Mouse (Mus musculus) lung, embryonic 14.5 days (tissue): ENCODE results near the gene Snx1. TPM values are rescaled to one million over a fixed set of nuclear protein-coding genes. Genes with fewer than 3 reads are reported as not detected.

Experiments
- ATAC-seq: fragments of 200-750 bp; cut with Nextera tagmentation; 2 replicates; pipeline ENCODE4 v1.8.0; 2017; ENCODE audit warnings: mild to moderate bottlenecking, moderate TSS enrichment, moderate library complexity; ENCODE audit not compliant: insufficient read depth
- DNase-seq: peaks from one replicate; pipeline ENCODE4 v3.0.0-alpha.2; 2015
- H3K27ac ChIP-seq: fragments of 300-500 bp; sonication (generic); 2 replicates; pipeline ENCODE4 v1.5.1; 2014; ENCODE audit warnings: low read depth, mild to moderate bottlenecking, moderate library complexity
- H3K27me3 ChIP-seq: fragments of 300-500 bp; sonication (generic); 2 replicates; pipeline ENCODE4 v1.6.1; 2014; ENCODE audit warnings: low read length, control low read depth; ENCODE audit not compliant: insufficient read depth
- H3K36me3 ChIP-seq: fragments of 300-500 bp; sonication (generic); 2 replicates; pipeline ENCODE4 v1.6.1; 2014; ENCODE audit warnings: control low read depth; ENCODE audit not compliant: insufficient read depth
- H3K4me1 ChIP-seq: fragments of 300-500 bp; sonication (generic); 2 replicates; pipeline ENCODE4 v1.6.1; 2014; ENCODE audit warnings: antibody characterized with exemption, control low read depth; ENCODE audit not compliant: insufficient read depth
- H3K4me2 ChIP-seq: fragments of 300-500 bp; sonication (generic); 2 replicates; pipeline ENCODE4 v1.6.1; 2014; ENCODE audit warnings: mild to moderate bottlenecking
- H3K4me3 ChIP-seq: fragments of 300-500 bp; sonication (generic); 2 replicates; pipeline ENCODE4 v1.5.1; 2014; ENCODE audit warnings: low read depth, low read length
- H3K9ac ChIP-seq: fragments of 300-500 bp; sonication (generic); 2 replicates; pipeline ENCODE4 v1.6.1; 2014
- H3K9me3 ChIP-seq: fragments of 300-500 bp; sonication (generic); 2 replicates; pipeline ENCODE4 v1.6.1; 2016; ENCODE audit warnings: low read depth, low read length, control low read depth
- CTCF ChIP-seq: IDR thresholded peaks from 2 replicates; pipeline ENCODE4 v1.5.1; 2016; ENCODE audit warnings: antibody characterized with exemption, low read depth
- WGBS: fragments of 180-500 bp; shearing (Covaris S2); extraction: QIAGEN DNeasy Blood & Tissue Kit; methylation state at CpG from one replicate; pipeline ENCODE4 v1.1.7; 2014; 5-methylcytosine and 5-hydroxymethylcytosine counted together
- polyA plus RNA-seq: library from polyadenylated mRNA; unstranded; fragments of >200 nt; fragmentation: Nextera tagmentation; extraction: Ambion mirVana; gene quantifications from 2 replicates; pipeline ENCODE4 v1.2.1, GENCODE M21; 2014

Gene Snx1
- polyA plus RNA-seq, 1 experiment from 2014 or later, result 116 TPM

- H3K27ac ChIP-seq, result no peak overlapping the region
- 88% methylated on average over 1 of the region's 1 CpGs for WGBS
Measured at GRCm38 (mm10) chr9:66109574-66109973, 16.8 kb downstream of the Snx1 start.

DNA sequence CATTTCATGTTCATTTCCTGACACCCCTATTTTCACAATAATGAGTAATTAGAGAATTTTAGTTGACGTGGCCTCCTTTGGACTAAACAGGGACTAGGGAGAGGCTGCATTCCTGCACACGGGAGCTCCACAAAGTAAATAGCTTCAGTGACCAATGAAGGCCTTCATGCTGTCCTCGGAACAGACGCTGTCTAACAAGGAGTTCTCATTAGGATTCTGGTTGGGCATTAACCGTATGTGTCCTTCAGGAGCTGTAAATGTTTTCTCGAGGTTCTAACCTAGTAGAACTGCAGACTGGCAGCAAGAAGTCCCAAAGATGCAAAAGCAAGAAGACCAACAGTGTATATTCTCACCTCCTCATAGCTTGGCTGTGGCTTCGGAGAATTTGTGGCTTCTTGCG, 21.2 kb downstream of the Snx1 start:
- Histone ChIP-seq H3K4me1 (no peaks in the 10 kb centered on the region), H3K4me2 (no peak overlapping the region), H3K36me3 (peaks cover 75% of the 10 kb centered on the region), H3K4me3 (no peak overlapping the region), H3K27ac (no peak overlapping the region), H3K9me3 (no peaks in the 10 kb centered on the region), H3K27me3 (no peaks in the 10 kb centered on the region), H3K9ac (no peak overlapping the region)
- 83% methylated on average over 8 of the region's 8 CpGs for WGBS
- DNase-seq (no peak), ATAC-seq (no peak)
- no peak for TF ChIP-seq CTCF

More at GRCm38 (mm10) chr9:66109574-66109973, 16.8 kb downstream of the Snx1 start:
- ATAC-seq (no peak), DNase-seq (no peak)
- H3K36me3 ChIP-seq, result peaks cover 49% of the 10 kb centered on the region
- no peak overlapping the region for H3K4me2 ChIP-seq
- no peak for TF ChIP-seq CTCF
- H3K9me3 ChIP-seq, result no peaks in the 10 kb centered on the region
- H3K9ac ChIP-seq, result no peak overlapping the region
- no peaks in the 10 kb centered on the region for H3K4me1 ChIP-seq
- H3K27me3 ChIP-seq, result no peaks in the 10 kb centered on the region
- no peak overlapping the region for H3K4me3 ChIP-seq

DNA sequence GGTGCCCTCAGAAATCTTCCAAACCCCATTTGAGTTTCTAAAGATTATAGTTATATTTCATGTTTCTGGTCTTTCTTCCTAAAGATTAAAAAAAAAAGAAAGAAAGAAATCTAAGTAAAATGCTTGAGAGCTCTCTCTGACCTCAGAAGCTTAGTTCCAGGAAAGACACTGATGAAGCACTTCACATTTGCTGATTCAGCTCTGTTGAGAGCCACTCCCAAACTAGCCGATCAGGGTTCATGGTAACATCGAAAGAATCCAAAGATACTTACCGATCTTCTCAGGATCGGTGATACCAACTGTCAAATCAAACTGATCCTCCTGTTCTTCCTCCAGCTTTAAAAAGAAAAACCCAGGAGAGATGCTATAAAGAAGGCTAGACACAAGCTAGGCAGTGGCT, 21.8 kb downstream of the Snx1 start:
- Histone ChIP-seq H3K4me2 (no peak overlapping the region), H3K27ac (no peak overlapping the region), H3K4me3 (no peak overlapping the region), H3K9me3 (no peaks in the 10 kb centered on the region), H3K27me3 (no peaks in the 10 kb centered on the region), H3K9ac (no peak overlapping the region), H3K4me1 (no peaks in the 10 kb centered on the region), H3K36me3 (peaks cover 80% of the 10 kb centered on the region)
- no peak for TF ChIP-seq CTCF
- no peak for ATAC-seq
- 94% methylated on average over 4 of the region's 4 CpGs for WGBS
- no peak for DNase-seq

- Histone ChIP-seq H3K9me3 (no peaks in the 10 kb centered on the region), H3K36me3 (peaks cover 76% of the 10 kb centered on the region), H3K27ac (no peak overlapping the region), H3K4me3 (no peak overlapping the region), H3K4me2 (no peak overlapping the region), H3K27me3 (no peaks in the 10 kb centered on the region), H3K4me1 (no peaks in the 10 kb centered on the region), H3K9ac (no peak overlapping the region)
- no peak for TF ChIP-seq CTCF
- DNase-seq, result no peak
- ATAC-seq, result no peak
- 91% methylated on average over 6 of the region's 6 CpGs for WGBS
Measured at GRCm38 (mm10) chr9:66102668-66103067, 23.7 kb downstream of the Snx1 start.

GRCm38 (mm10) chr9:66101577-66101976, 24.8 kb downstream of the Snx1 start:
- no peak overlapping the region for H3K4me2 ChIP-seq
- ATAC-seq (no peak), DNase-seq (no peak)
- H3K4me1 ChIP-seq, result no peaks in the 10 kb centered on the region
- no peak overlapping the region for H3K9ac ChIP-seq
- H3K9me3 ChIP-seq, result no peaks in the 10 kb centered on the region
- H3K4me3 ChIP-seq, result no peak overlapping the region
- 76% methylated on average over 8 of the region's 8 CpGs for WGBS
- H3K27ac ChIP-seq, result no peak overlapping the region
- H3K36me3 ChIP-seq, result peaks cover 85% of the 10 kb centered on the region
- no peaks in the 10 kb centered on the region for H3K27me3 ChIP-seq
- TF ChIP-seq CTCF, result no peak

- Histone ChIP-seq H3K4me1 (no peaks in the 10 kb centered on the region), H3K9me3 (no peaks in the 10 kb centered on the region), H3K27me3 (no peaks in the 10 kb centered on the region), H3K4me3 (no peak overlapping the region), H3K9ac (no peak overlapping the region), H3K27ac (peak overlapping the region; percentile 74), H3K36me3 (peaks cover 95% of the 10 kb centered on the region), H3K4me2 (no peak overlapping the region)
- WGBS, result 44% methylated on average over 2 of the region's 2 CpGs
- no peak for TF ChIP-seq CTCF
- DNase-seq (peak; percentile 15), ATAC-seq (no peak)
Measured at GRCm38 (mm10) chr9:66092664-66093063, 33.7 kb downstream of the Snx1 start.

GRCm38 (mm10) chr9:66091327-66092231, 34.8 kb downstream of the Snx1 start:
- ATAC-seq (peak; percentile 60; the same call in 1 of the 2 replicates), DNase-seq (peak; percentile 68)
- TF ChIP-seq CTCF, result no peak

More at GRCm38 (mm10) chr9:66091327-66092231, 34.8 kb downstream of the Snx1 start:
- H3K4me3 ChIP-seq, result no peak overlapping the region
- WGBS, result 34% methylated on average over 6 of the region's 6 CpGs
- H3K9ac ChIP-seq, result no peak overlapping the region
- peak overlapping the region; percentile 74 for H3K27ac ChIP-seq
- H3K4me2 ChIP-seq, result no peak overlapping the region
- H3K27me3 ChIP-seq, result no peaks in the 10 kb centered on the region
- no peaks in the 10 kb centered on the region for H3K4me1 ChIP-seq
- H3K9me3 ChIP-seq, result no peaks in the 10 kb centered on the region
- H3K36me3 ChIP-seq, result peaks cover 95% of the 10 kb centered on the region
